Mouse (Mus musculus) MEL (cell line): ENCODE results near the gene Relt. TPM values are rescaled to one million over a fixed set of nuclear protein-coding genes. Genes with fewer than 3 reads are reported as not detected.

Source experiments
- DNase-seq: peaks from one replicate; pipeline ENCODE4 v3.0.0; 2011; ENCODE audit warnings: low read depth, low spot score
- H3K27ac ChIP-seq: 2 replicates; pipeline ENCODE4 v1.5.1; 2012; ENCODE audit warnings: low read depth, mild to moderate bottlenecking, control low read depth, low read length, moderate library complexity; ENCODE audit not compliant: control insufficient read depth
- H3K27me3 ChIP-seq, 2 experiments: fragments of 150-350 bp in 1 of 2; sonication (generic) in 1 of 2; 2 replicates each; pipeline ENCODE4 v1.6.1; 2012; ENCODE audit warnings: low read length in 2 of 2, mild to moderate bottlenecking in 2 of 2, improper control_type of control experiment in 1 of 2, moderate library complexity in 1 of 2; ENCODE audit not compliant: insufficient read depth in 2 of 2, control insufficient read depth in 1 of 2
- H3K36me3 ChIP-seq, 2 experiments: 2 replicates each; pipeline ENCODE4 v1.6.1; 2012 to 2014; ENCODE audit warnings: low read length in 2 of 2, improper control_type of control experiment in 1 of 2, inconsistent platforms in 1 of 2, mild to moderate bottlenecking in 1 of 2; ENCODE audit not compliant: insufficient read depth in 2 of 2, control insufficient read depth in 1 of 2
- H3K4me1 ChIP-seq, 2 experiments: fragments of 150-350 bp in 1 of 2; sonication (generic) in 1 of 2; 2 replicates each; pipeline ENCODE4 v1.6.1; 2012; ENCODE audit warnings: low read length in 2 of 2, improper control_type of control experiment in 1 of 2, mild to moderate bottlenecking in 1 of 2; ENCODE audit not compliant: insufficient read depth in 2 of 2, control insufficient read depth in 1 of 2
- H3K4me3 ChIP-seq, 2 experiments: fragments of 150-350 bp in 1 of 2; sonication (generic) in 1 of 2; 2 replicates each; pipeline ENCODE4 v1.5.1; 2012; ENCODE audit warnings: low read depth in 2 of 2, low read length in 2 of 2, mild to moderate bottlenecking in 2 of 2, moderate library complexity in 2 of 2, control low read depth in 1 of 2, improper control_type of control experiment in 1 of 2; ENCODE audit not compliant: control insufficient read depth in 1 of 2, insufficient read depth in 1 of 2
- H3K79me2 ChIP-seq: 2 replicates; pipeline ENCODE4 v1.6.1; 2012; ENCODE audit warnings: mild to moderate bottlenecking, low read length, moderate library complexity; ENCODE audit not compliant: control insufficient read depth, poor library complexity, insufficient read depth
- H3K9ac ChIP-seq: 2 replicates; pipeline ENCODE4 v1.6.1; 2012; ENCODE audit warnings: low read depth, mild to moderate bottlenecking, control low read depth, low read length, moderate library complexity; ENCODE audit not compliant: control insufficient read depth, poor library complexity, severe bottlenecking
- H3K9me3 ChIP-seq: fragments of 150-350 bp; sonication (generic); replicated peaks from 2 replicates; pipeline ENCODE4 v1.6.1; 2012; ENCODE audit warnings: mild to moderate bottlenecking, low read length, improper control_type of control experiment, moderate library complexity; ENCODE audit not compliant: insufficient read depth
- CHD1 ChIP-seq: IDR thresholded peaks from 2 replicates; pipeline ENCODE4 v1.6.1; 2012; ENCODE audit warnings: low read depth, mild to moderate bottlenecking, inconsistent platforms, low read length, improper control_type of control experiment
- CTCF ChIP-seq, 3 experiments: IDR thresholded peaks in 2 of 3; conservative IDR thresholded peaks in 1 of 3; 2 replicates each; pipeline ENCODE4 v1.5.1; 2011 to 2012; ENCODE audit warnings: low read length in 3 of 3, low read depth in 2 of 3, mild to moderate bottlenecking in 2 of 3, improper control_type of control experiment in 1 of 3, inconsistent platforms in 1 of 3, mixed read lengths in 1 of 3, moderate library complexity in 1 of 3; ENCODE audit not compliant: control insufficient read depth in 1 of 3, insufficient read depth in 1 of 3, poor library complexity in 1 of 3, severe bottlenecking in 1 of 3
- E2F4 ChIP-seq: IDR thresholded peaks from 2 replicates; pipeline ENCODE4 v1.6.1; 2011; ENCODE audit warnings: low read depth, low read length, improper control_type of control experiment, borderline replicate concordance
- ETS1 ChIP-seq: IDR thresholded peaks from 2 replicates; pipeline ENCODE4 v1.6.1; 2012; ENCODE audit warnings: low read depth, mild to moderate bottlenecking, inconsistent platforms, low read length, improper control_type of control experiment, moderate library complexity
- HCFC1 ChIP-seq: IDR thresholded peaks from 2 replicates; pipeline ENCODE4 v1.6.1; 2012; ENCODE audit warnings: low read depth, mild to moderate bottlenecking, inconsistent platforms, low read length, improper control_type of control experiment, moderate library complexity
- JUND ChIP-seq: IDR thresholded peaks from 2 replicates; pipeline ENCODE4 v1.6.1; 2011; ENCODE audit warnings: low read depth, mild to moderate bottlenecking, improper control_type of control experiment, low read length
- KAT2A ChIP-seq: conservative IDR thresholded peaks from 2 replicates; pipeline ENCODE4 v1.6.1; 2012; ENCODE audit warnings: low read depth, low read length, improper control_type of control experiment, inconsistent platforms
- MAX ChIP-seq: IDR thresholded peaks from 2 replicates; pipeline ENCODE4 v1.6.1; 2011; ENCODE audit warnings: low read length, improper control_type of control experiment
- MAZ ChIP-seq: IDR thresholded peaks from 2 replicates; pipeline ENCODE4 v1.6.1; 2012; ENCODE audit warnings: low read depth, mild to moderate bottlenecking, inconsistent platforms, low read length, improper control_type of control experiment
- MEF2A ChIP-seq: IDR thresholded peaks from 2 replicates; pipeline ENCODE4 v1.6.1; 2014; ENCODE audit warnings: low read depth, mild to moderate bottlenecking, inconsistent platforms, low read length, improper control_type of control experiment; ENCODE audit not compliant: poor library complexity, insufficient replicate concordance, severe bottlenecking; ENCODE audit errors: extremely low read depth
- MXI1 ChIP-seq: IDR thresholded peaks from 2 replicates; pipeline ENCODE4 v1.6.1; 2011; ENCODE audit warnings: mild to moderate bottlenecking, low read depth, low read length, improper control_type of control experiment
- POLR2AphosphoS5 ChIP-seq: IDR thresholded peaks from 2 replicates; pipeline ENCODE4 v1.6.1; 2012; ENCODE audit warnings: low read depth, borderline replicate concordance, mild to moderate bottlenecking, inconsistent platforms, low read length, moderate library complexity, mixed read lengths
- RCOR1 ChIP-seq: IDR thresholded peaks from 2 replicates; pipeline ENCODE4 v1.6.1; 2012; ENCODE audit warnings: low read depth, mild to moderate bottlenecking, inconsistent platforms, low read length, improper control_type of control experiment
- SMC3 ChIP-seq: IDR thresholded peaks from 2 replicates; pipeline ENCODE4 v1.6.1; 2011; ENCODE audit warnings: low read depth, low read length, improper control_type of control experiment
- TAL1 ChIP-seq: IDR thresholded peaks from 2 replicates; pipeline ENCODE4 v1.6.1; 2012; ENCODE audit warnings: mild to moderate bottlenecking, inconsistent platforms, low read length, moderate library complexity, mixed read lengths
- UBTF ChIP-seq: IDR thresholded peaks from 2 replicates; pipeline ENCODE4 v1.6.1; 2012; ENCODE audit warnings: low read depth, mild to moderate bottlenecking, inconsistent platforms, low read length, improper control_type of control experiment, moderate library complexity, borderline replicate concordance; ENCODE audit not compliant: insufficient read depth
- USF2 ChIP-seq, 2 experiments: IDR thresholded peaks; 2 replicates each; pipeline ENCODE4 v1.6.1; 2011 to 2012; ENCODE audit warnings: improper control_type of control experiment in 2 of 2, low read length in 2 of 2, borderline replicate concordance in 1 of 2, inconsistent platforms in 1 of 2, low read depth in 1 of 2, mild to moderate bottlenecking in 1 of 2; ENCODE audit not compliant: insufficient read depth in 1 of 2
- ZNF384 ChIP-seq: IDR thresholded peaks from 2 replicates; pipeline ENCODE4 v1.6.1; 2012; ENCODE audit warnings: low read depth, mild to moderate bottlenecking, inconsistent platforms, low read length, improper control_type of control experiment
- polyA plus RNA-seq, 2 experiments: library from polyadenylated mRNA; stranded (reverse) in 1 of 2; unstranded in 1 of 2; fragments of >175 nt in 1 of 2; fragments of >200 nt in 1 of 2; gene quantifications; 2 replicates each; pipeline versions ENCODE4 v1.2.1 to v1.2.4; 2012; ENCODE audit warnings: low replicate concordance in 2 of 2, low read depth in 1 of 2; ENCODE audit not compliant: insufficient read length in 2 of 2, insufficient read depth in 1 of 2, missing spikeins in 1 of 2
- total RNA-seq: library from RNA; depleted of rRNA; stranded (reverse); fragments of 300-350 nt; gene quantifications from 2 replicates; pipeline ENCODE4 v1.2.3, GENCODE M21; 2012

Gene Relt
- total and polyA plus RNA-seq, 3 experiments, result 29.6 to 37.1 TPM; not detected in 1

DNA sequence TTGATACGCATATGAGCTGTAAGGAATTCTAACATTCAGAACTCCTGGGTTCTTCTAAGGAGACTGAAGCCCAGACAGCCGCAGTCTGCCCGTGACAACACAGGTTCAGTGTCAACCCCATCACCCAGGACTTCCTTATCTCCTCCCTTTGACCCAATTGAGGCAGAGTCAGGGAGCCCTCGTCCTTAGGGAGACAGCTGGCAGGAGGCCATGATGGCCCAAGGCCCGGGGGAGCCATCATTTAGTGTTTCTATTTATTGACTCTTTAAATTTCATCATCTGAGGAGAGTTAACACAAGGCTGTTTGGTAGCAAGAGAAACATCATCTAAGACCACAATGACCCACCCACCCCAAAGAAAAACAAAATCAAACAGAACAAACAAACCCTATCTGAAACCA lies 8.6 kb upstream of the Relt start:
- peaks cover 0 to 10% of the 10 kb centered on the region in 2 experiments; a peak in 2 of 4 replicates for H3K4me1 ChIP-seq

DNA sequence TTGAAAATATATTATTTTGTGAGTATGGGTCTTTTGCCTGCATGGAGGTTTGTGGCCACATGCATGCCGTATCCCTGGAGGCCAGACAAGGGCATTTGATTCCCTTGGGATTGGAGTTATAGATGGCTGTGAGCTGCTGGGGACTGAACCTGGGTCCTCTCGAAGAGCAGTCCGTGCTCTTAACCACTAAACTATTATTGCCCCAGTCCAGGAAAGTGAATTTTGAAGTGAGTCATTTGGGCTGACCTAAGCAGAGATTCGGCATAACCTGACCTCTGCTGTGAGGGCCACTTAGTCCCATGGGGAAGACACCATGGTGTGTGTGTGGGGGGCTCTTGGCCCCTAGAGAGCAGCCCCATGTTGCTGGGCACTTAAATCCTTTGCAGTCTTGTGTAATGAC lies 8.1 kb upstream of the Relt start:
- DNase-seq, result no peak
- Histone ChIP-seq H3K36me3 (no peaks in the 10 kb centered on the region), H3K27me3 (no peaks in the 10 kb centered on the region), H3K9me3 (no peaks in the 10 kb centered on the region), H3K9ac (no peak overlapping the region), H3K79me2 (no peaks in the 10 kb centered on the region), H3K27ac (no peak overlapping the region), H3K4me1 (peaks cover 0 to 10% of the 10 kb centered on the region in 2 experiments; a peak in 2 of 4 replicates), H3K4me3 (no peak overlapping the region)
- TF ChIP-seq KAT2A (no peak), MXI1 (no peak), CTCF (IDR thresholded peaks at IDR 0.05 in 2 of 3, conservative IDR thresholded peaks at IDR 0.05 in 1 of 3; ENCODE audit: control insufficient read depth in 1 of 3, insufficient read depth in 1 of 3, low read depth in 2 of 3, low read length in 3 of 3, poor library complexity in 1 of 3, severe bottlenecking in 1 of 3) (no peak), UBTF (no peak), HCFC1 (no peak), MAX (no peak), JUND (no peak), MAZ (no peak), ZNF384 (no peak), MEF2A (no peak), RCOR1 (no peak), POLR2AphosphoS5 (no peak), USF2 (IDR thresholded peaks at IDR 0.05; ENCODE audit: borderline replicate concordance in 1 of 2, insufficient read depth in 1 of 2, low read depth in 1 of 2, low read length in 2 of 2) (no peak)

More for the DNA sequence above, 8.6 kb upstream of the Relt start:
- Histone ChIP-seq H3K9ac (no peak overlapping the region), H3K27me3 (no peaks in the 10 kb centered on the region), H3K9me3 (no peaks in the 10 kb centered on the region), H3K36me3 (no peaks in the 10 kb centered on the region), H3K27ac (no peak overlapping the region), H3K79me2 (no peaks in the 10 kb centered on the region), H3K4me3 (no peak overlapping the region)
- TF ChIP-seq ZNF384, result no peak
- TF ChIP-seq SMC3, result no peak
- TF ChIP-seq MAZ, result no peak
- no peak for TF ChIP-seq KAT2A
- TF ChIP-seq UBTF, result no peak
- TF ChIP-seq CHD1, result no peak
- TF ChIP-seq TAL1, result no peak
- no peak for TF ChIP-seq MEF2A
- no peak for TF ChIP-seq JUND
- TF ChIP-seq ETS1, result no peak
- TF ChIP-seq E2F4, result no peak
- TF ChIP-seq CTCF (IDR thresholded peaks at IDR 0.05 in 2 of 3, conservative IDR thresholded peaks at IDR 0.05 in 1 of 3; ENCODE audit: control insufficient read depth in 1 of 3, insufficient read depth in 1 of 3, low read depth in 2 of 3, low read length in 3 of 3, poor library complexity in 1 of 3, severe bottlenecking in 1 of 3), result no peak
- no peak for DNase-seq
